ENCODE assay signal across 8 mouse cellular contexts in genomic region chr2:93075738-93076577, GRCm38 (mm10). TPM values are rescaled to one million over a fixed set of nuclear protein-coding genes. Genes with fewer than 3 reads are reported as not detected.
DNase-seq lines count a peak whose midpoint lies in the region; TF ChIP-seq lines count a peak whose summit lies in the region.

No protein-coding gene starts in this region.

- no peaks in the 10 kb centered on the region for H3K9me3 ChIP-seq in CH12.LX (replicated peaks; ENCODE audit: low read length)

- no peak overlapping the region for H3K4me3 ChIP-seq in CH12.LX (replicated peaks in 1 of 3; ENCODE audit: low read depth in 2 of 3, low read length in 2 of 3, poor library complexity in 1 of 3)

- in situ Hi-C loops in CH12.LX (cut with MboI; ENCODE audit: low pct_ligation_motif_present, low pct_unique_long_range_greater_than_20kb, low sequenced_read_pairs): no loop called here

- no peak overlapping the region for H3K4me2 ChIP-seq in CH12.LX (ENCODE audit: insufficient read depth, low read depth, poor library complexity, severe bottlenecking)

- intact Hi-C loops in heart, postnatal 10 days (cut with DNase I): loop anchor here (5.0 kb wide), 1 partner anchor 36 kb away; no protein-coding TSS in a partner anchor

- no peaks in the 10 kb centered on the region for H3K36me3 ChIP-seq in CH12.LX (replicated peaks in 1 of 2; ENCODE audit: control insufficient read depth in 1 of 2, insufficient read depth in 1 of 2, low read length in 1 of 2)

- no peaks in the 10 kb centered on the region for H3K79me2 ChIP-seq in CH12.LX (replicated peaks; ENCODE audit: control insufficient read depth, extremely low read depth, insufficient read depth, poor library complexity, severe bottlenecking)

- no peak overlapping the region for H3K9ac ChIP-seq in CH12.LX (ENCODE audit: insufficient read depth, low read depth)

- peak; percentile 62 for DNase-seq in CH12.LX (ENCODE audit: extremely low read depth)
- DNase-seq in adrenal gland, adult 2 months: peak; percentile 45
- DNase-seq in embryo, embryonic 11 days: peak; percentile 91
- peak; percentile 67 to 81 for DNase-seq in heart, postnatal 10 days
- DNase-seq in layer of hippocampus, adult 18-20 months (ENCODE audit: low spot score in 2 of 2): peak; percentile 27 to 56
- DNase-seq in lung, postnatal 4 days: peak; percentile 74 to 82
- peak; percentile 69 for DNase-seq in right cerebral cortex, postnatal 14 days
- DNase-seq in urinary bladder, postnatal 14 days (ENCODE audit: low spot score): peak; percentile 72

- H3K27ac ChIP-seq in CH12.LX (ENCODE audit: insufficient read depth, low read depth): no peak overlapping the region

- no peak for TF ChIP-seq EP300 in CH12.LX (IDR thresholded peaks at IDR 0.05; ENCODE audit: low read length)

- TF ChIP-seq POLR2A in CH12.LX (IDR thresholded peaks at IDR 0.05; ENCODE audit: low read depth, low read length): no peak

- 0 out of 4 replicates have a peak, but pooled peaks cover 0 to 2% of the 10 kb centered on the region in 2 experiments for H3K4me1 ChIP-seq in CH12.LX (ENCODE audit: control insufficient read depth in 1 of 2, insufficient read depth in 2 of 2)

- TF ChIP-seq RAD21 in CH12.LX (IDR thresholded peaks at IDR 0.05; ENCODE audit: low read depth, low read length): peak; percentile 40

- dilution Hi-C loops in CH12.LX (cut with MboI; ENCODE audit: extremely low pct_ligation_motif_present, extremely low pct_unique_long_range_greater_than_20kb, low sequenced_read_pairs): no loop called here

- peaks cover 76% of the 10 kb centered on the region for H3K27me3 ChIP-seq in CH12.LX (replicated peaks)

- peak; percentile 71 to 83 for TF ChIP-seq CTCF in CH12.LX (conservative IDR thresholded peaks at IDR 0.05 in 1 of 2, IDR thresholded peaks at IDR 0.05 in 1 of 2; ENCODE audit: low read depth in 2 of 2, low read length in 2 of 2)

TF ChIP-seq in CH12.LX, 34 proteins besides CTCF, POLR2A, EP300 and RAD21:
- peak; percentile 71 for TF ChIP-seq SMC3 (IDR thresholded peaks at IDR 0.05; ENCODE audit: low read depth, low read length)
- TF ChIP-seq CHD1 (IDR thresholded peaks at IDR 0.05; ENCODE audit: low read depth, low read length): no peak
- peak; percentile 21; the same call in 1 of the 2 replicates for TF ChIP-seq NRF1 (IDR thresholded peaks at IDR 0.05; ENCODE audit: low read depth, low read length)
- no peak for TF ChIP-seq ZNF384 (IDR thresholded peaks at IDR 0.05; ENCODE audit: low read depth, low read length)
- TF ChIP-seq MAFK (IDR thresholded peaks at IDR 0.05; ENCODE audit: insufficient replicate concordance, low read length): peak; percentile 68; the same call in 1 of the 2 replicates

RNA-seq across cellular contexts. Expression of gene Prdm11, which starts 30.0 kb away (rescaled TPM):
- total RNA-seq in CH12.LX (2012; rRNA removed) (1.3 and 1.8 TPM in 2 replicates), CH12.LX (2014; rRNA removed) (0.05 TPM in 1 of 2 replicates, not detected in the other)
- 0.06 TPM in 1 of 2 replicates, not detected in the other for polyA plus RNA-seq in CH12.LX (2012; ENCODE audit: insufficient read length, low read depth)
- total RNA-seq in adrenal gland, adult 2 months (2021): 10 to 100 TPM; 36.4 to 52.4 TPM
- polyA plus RNA-seq in adrenal gland, adult 2 months (2012; rRNA removed): 38.3 and 39.8 TPM in 2 replicates
- total RNA-seq in heart, postnatal 10 days (2021): 10 to 100 TPM; 20.9 to 21.8 TPM
- 10 to 100 TPM; 22.2 to 26.0 TPM for total RNA-seq in layer of hippocampus, adult 18-20 months (2021)

Comparison
In these comparisons a context has a peak if more than half of its experiments do, and no peak if none do; other contexts are left out.
1. RNA of gene Prdm11, which starts 30.0 kb away (total RNA-seq): 36.4 to 52.4 TPM in adrenal gland, adult 2 months, 22.2 to 26.0 TPM in layer of hippocampus, adult 18-20 months and 20.9 to 21.8 TPM in heart, postnatal 10 days; 0.05 to 1.8 TPM in CH12.LX; every median in the first group is over 4 times any median in the second.
2. Peak in every context shown above with its lines, with median percentiles within 50 percentile points of each other: DNase-seq.